Mouse (Mus musculus): ENCODE results near the gene Foxe3. TPM values are rescaled to one million over a fixed set of nuclear protein-coding genes. Genes with fewer than 3 reads are reported as not detected.
"Not testable (repeated sequence)": the region's sequence is repeated elsewhere in the genome, so short reads cannot be mapped to it uniquely, and the experiment has no call there.

Gene Foxe3
- polyA plus RNA-seq (2012; ENCODE audit: insufficient read depth, insufficient read length, low replicate concordance, missing spikeins): not detected in 2 replicates

- Histone ChIP-seq H3K4me1 (ENCODE audit: control insufficient read depth, insufficient read depth, low read length) (peaks cover 11% of the 10 kb centered on the region), H3K4me3 (ENCODE audit: insufficient read depth, low read depth, low read length) (peak within 1 kb of the TSS; percentile 34), H3K27ac (ENCODE audit: insufficient read depth, low read depth, low read length) (no peak within 1 kb of the TSS)
- 3% methylated on average over 25 of the region's 25 CpGs for WGBS
- TF ChIP-seq CTCF (IDR thresholded peaks at IDR 0.05; ENCODE audit: insufficient read depth, low read depth, low read length) (no peak), POLR2A (IDR thresholded peaks at IDR 0.05; ENCODE audit: insufficient read depth, low read depth, low read length) (no peak)
Measured at GRCm38 (mm10) chr4:114925917-114926312, at the start of gene Foxe3. Gene Foxe3 (minus strand): TSS chr4:114926013.

DNA sequence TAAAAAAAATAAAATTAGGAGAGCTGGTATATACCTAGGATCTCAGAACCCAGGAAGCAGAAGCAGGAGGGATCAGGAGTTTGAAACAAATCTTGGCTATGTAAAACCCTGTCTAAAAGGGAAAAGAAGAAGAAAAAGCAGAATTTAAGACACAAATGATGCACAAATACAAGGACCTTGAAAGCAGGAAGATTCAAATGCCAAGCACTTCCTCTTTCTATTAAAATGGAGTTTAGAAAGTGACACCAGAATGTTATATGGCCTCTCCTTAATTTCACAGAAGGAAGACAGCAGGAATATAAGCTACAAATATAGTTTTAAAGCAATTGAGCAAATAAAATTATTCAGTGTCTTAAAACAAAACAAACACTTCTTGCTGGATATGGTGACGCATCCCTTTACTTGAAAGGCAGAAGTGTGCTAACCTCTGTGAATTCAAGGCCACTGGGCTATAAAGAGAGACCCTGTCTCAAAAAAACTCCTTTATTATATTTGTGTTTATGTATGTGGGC, 47.5 kb upstream of the Foxe3 start:
- TF ChIP-seq CTCF (IDR thresholded peaks at IDR 0.05; ENCODE audit: insufficient read depth, low read depth, low read length) (no peak), POLR2A (IDR thresholded peaks at IDR 0.05; ENCODE audit: insufficient read depth, low read depth, low read length) (no peak)
- Histone ChIP-seq H3K4me3 (ENCODE audit: insufficient read depth, low read depth, low read length) (no peak overlapping the region), H3K27ac (ENCODE audit: insufficient read depth, low read depth, low read length) (no peak overlapping the region), H3K4me1 (ENCODE audit: control insufficient read depth, insufficient read depth, low read length) (no peaks in the 10 kb centered on the region)
- 83% methylated on average over 1 of the region's 1 CpGs for WGBS

DNA sequence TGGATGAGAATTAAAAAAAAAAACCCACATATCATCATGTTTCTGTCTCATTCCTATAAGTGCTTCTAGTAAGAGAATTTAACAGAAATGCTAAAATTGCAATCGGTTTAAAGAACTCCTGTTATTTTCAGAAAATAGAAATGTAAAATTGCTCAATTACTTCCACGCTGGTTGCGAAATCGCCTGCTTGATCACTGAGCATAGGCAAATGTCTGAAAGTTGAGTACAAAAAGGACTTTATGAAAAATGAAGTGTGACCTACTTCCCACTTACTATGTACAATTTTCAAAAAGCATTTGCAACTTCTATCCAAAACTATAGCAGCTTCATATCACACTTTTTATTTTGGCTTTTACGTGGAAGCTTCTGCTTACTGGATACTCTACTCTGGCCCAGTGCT, 44.9 kb upstream of the Foxe3 start:
- WGBS: 89% methylated on average over 5 of the region's 5 CpGs
- Histone ChIP-seq H3K4me3 (ENCODE audit: insufficient read depth, low read depth, low read length) (no peak overlapping the region), H3K4me1 (ENCODE audit: control insufficient read depth, insufficient read depth, low read length) (no peaks in the 10 kb centered on the region), H3K27ac (ENCODE audit: insufficient read depth, low read depth, low read length) (no peak overlapping the region)
- TF ChIP-seq POLR2A (IDR thresholded peaks at IDR 0.05; ENCODE audit: insufficient read depth, low read depth, low read length) (no peak), CTCF (IDR thresholded peaks at IDR 0.05; ENCODE audit: insufficient read depth, low read depth, low read length) (no peak)

GRCm38 (mm10) chr4:114960881-114961280, 35.1 kb upstream of the Foxe3 start:
- H3K4me3 ChIP-seq (ENCODE audit: insufficient read depth, low read depth, low read length); H3K27ac ChIP-seq (ENCODE audit: insufficient read depth, low read depth, low read length); H3K4me1 ChIP-seq (ENCODE audit: control insufficient read depth, insufficient read depth, low read length): not testable (repeated sequence)
- WGBS: 95% methylated on average over 2 of the region's 2 CpGs

DNA sequence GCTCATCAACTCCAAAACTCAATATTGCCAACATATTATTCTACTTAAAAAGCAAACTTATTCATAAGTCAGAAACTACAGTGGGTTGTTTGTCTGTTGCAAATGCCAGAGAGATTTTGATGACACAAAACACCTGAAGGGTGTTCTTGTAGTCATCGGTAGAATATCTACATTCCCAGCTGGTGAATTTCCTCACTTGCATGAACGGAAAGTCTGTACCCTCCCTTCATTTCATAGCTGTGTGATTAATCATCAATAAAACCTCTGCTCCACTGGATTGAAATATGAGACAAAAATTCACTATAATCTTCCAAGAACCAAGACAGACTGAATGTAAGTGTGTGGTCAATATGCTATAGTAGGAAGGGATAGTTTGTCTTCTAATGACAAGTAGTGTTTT, 33.7 kb upstream of the Foxe3 start:
- Histone ChIP-seq H3K4me3 (ENCODE audit: insufficient read depth, low read depth, low read length) (no peak overlapping the region), H3K27ac (ENCODE audit: insufficient read depth, low read depth, low read length) (no peak overlapping the region), H3K4me1 (ENCODE audit: control insufficient read depth, insufficient read depth, low read length) (no peaks in the 10 kb centered on the region)
- WGBS: 93% methylated on average over 2 of the region's 2 CpGs
- TF ChIP-seq POLR2A (IDR thresholded peaks at IDR 0.05; ENCODE audit: insufficient read depth, low read depth, low read length) (no peak), CTCF (IDR thresholded peaks at IDR 0.05; ENCODE audit: insufficient read depth, low read depth, low read length) (no peak)

DNA sequence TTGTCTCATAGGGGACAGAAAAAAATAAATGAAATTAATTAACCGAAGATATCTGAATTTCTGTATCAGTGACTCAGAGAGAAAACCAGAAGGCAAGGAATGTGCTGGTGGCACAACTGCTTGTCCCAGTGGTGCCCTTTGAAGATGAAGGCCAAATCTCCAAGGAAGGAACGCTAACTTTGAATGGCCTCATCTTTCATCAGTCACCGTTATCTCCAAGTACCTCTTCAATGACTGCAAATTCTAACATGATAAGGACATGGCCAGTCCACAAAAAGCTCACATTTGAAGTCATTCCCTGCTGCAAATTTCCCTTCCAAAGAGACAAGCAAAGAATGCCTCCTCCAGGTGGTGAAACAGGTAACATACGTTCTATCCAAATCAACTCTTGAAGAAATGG, 33.0 kb upstream of the Foxe3 start:
- no peak for TF ChIP-seq POLR2A (IDR thresholded peaks at IDR 0.05; ENCODE audit: insufficient read depth, low read depth, low read length)
- no peak for TF ChIP-seq CTCF (IDR thresholded peaks at IDR 0.05; ENCODE audit: insufficient read depth, low read depth, low read length)
- no peak overlapping the region for H3K4me3 ChIP-seq (ENCODE audit: insufficient read depth, low read depth, low read length)
- H3K4me1 ChIP-seq (ENCODE audit: control insufficient read depth, insufficient read depth, low read length): no peaks in the 10 kb centered on the region
- 94% methylated on average over 4 of the region's 4 CpGs for WGBS
- H3K27ac ChIP-seq (ENCODE audit: insufficient read depth, low read depth, low read length): no peak overlapping the region

DNA sequence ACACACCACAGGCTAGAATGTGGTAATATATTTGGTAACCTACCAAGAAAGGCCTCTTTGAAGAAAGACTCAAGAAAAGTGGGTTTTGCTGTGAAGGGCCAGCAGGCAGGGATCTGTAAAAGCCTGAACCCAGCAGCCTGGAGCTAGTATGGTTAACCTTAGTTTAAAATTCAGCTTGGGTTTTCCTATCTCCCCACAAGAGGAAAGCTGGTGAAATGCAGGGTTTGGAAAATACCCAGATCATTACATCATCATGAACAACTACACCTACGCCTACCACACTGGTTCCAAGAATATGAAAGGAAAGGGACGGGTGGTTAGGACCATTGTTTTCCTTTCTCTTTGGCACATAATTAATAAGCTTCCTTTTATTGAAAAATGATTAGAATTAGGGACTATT, 32.4 kb upstream of the Foxe3 start:
- H3K4me1 ChIP-seq (ENCODE audit: control insufficient read depth, insufficient read depth, low read length): no peaks in the 10 kb centered on the region
- TF ChIP-seq POLR2A (IDR thresholded peaks at IDR 0.05; ENCODE audit: insufficient read depth, low read depth, low read length) (no peak), CTCF (IDR thresholded peaks at IDR 0.05; ENCODE audit: insufficient read depth, low read depth, low read length) (no peak)
- WGBS: 61% methylated on average over 2 of the region's 2 CpGs
- H3K27ac ChIP-seq (ENCODE audit: insufficient read depth, low read depth, low read length): no peak overlapping the region
- H3K4me3 ChIP-seq (ENCODE audit: insufficient read depth, low read depth, low read length): no peak overlapping the region

- TF ChIP-seq CTCF (IDR thresholded peaks at IDR 0.05; ENCODE audit: insufficient read depth, low read depth, low read length) (no peak), POLR2A (IDR thresholded peaks at IDR 0.05; ENCODE audit: insufficient read depth, low read depth, low read length) (no peak)
- no peak overlapping the region for H3K4me3 ChIP-seq (ENCODE audit: insufficient read depth, low read depth, low read length)
- no peak overlapping the region for H3K27ac ChIP-seq (ENCODE audit: insufficient read depth, low read depth, low read length)
- no peaks in the 10 kb centered on the region for H3K4me1 ChIP-seq (ENCODE audit: control insufficient read depth, insufficient read depth, low read length)
Measured at GRCm38 (mm10) chr4:114957403-114957802, 31.6 kb upstream of the Foxe3 start.

DNA sequence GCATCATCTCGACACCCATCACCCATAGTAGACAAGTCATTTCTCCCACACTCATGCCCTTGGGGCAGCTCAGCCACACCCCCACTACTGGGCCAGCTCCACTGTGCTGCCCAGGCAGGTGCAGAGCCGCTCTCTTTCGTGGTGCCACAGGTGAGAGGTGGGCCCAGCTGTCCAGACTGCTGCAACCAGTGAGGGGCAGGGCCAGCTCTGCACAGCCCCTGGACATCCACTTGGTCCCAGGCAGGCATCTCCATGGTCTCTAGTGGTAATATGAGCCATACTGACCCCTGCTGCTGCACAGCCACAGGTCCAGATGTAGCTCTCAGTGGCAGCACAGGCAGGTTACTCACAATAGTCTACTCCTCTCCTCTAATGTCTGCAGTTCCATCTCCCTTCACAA, 27.4 kb upstream of the Foxe3 start:
- 83% methylated on average over 3 of the region's 3 CpGs for WGBS
- H3K27ac ChIP-seq (ENCODE audit: insufficient read depth, low read depth, low read length): no peak overlapping the region
- H3K4me1 ChIP-seq (ENCODE audit: control insufficient read depth, insufficient read depth, low read length): no peaks in the 10 kb centered on the region
- no peak for TF ChIP-seq CTCF (IDR thresholded peaks at IDR 0.05; ENCODE audit: insufficient read depth, low read depth, low read length)
- TF ChIP-seq POLR2A (IDR thresholded peaks at IDR 0.05; ENCODE audit: insufficient read depth, low read depth, low read length): no peak
- no peak overlapping the region for H3K4me3 ChIP-seq (ENCODE audit: insufficient read depth, low read depth, low read length)

DNA sequence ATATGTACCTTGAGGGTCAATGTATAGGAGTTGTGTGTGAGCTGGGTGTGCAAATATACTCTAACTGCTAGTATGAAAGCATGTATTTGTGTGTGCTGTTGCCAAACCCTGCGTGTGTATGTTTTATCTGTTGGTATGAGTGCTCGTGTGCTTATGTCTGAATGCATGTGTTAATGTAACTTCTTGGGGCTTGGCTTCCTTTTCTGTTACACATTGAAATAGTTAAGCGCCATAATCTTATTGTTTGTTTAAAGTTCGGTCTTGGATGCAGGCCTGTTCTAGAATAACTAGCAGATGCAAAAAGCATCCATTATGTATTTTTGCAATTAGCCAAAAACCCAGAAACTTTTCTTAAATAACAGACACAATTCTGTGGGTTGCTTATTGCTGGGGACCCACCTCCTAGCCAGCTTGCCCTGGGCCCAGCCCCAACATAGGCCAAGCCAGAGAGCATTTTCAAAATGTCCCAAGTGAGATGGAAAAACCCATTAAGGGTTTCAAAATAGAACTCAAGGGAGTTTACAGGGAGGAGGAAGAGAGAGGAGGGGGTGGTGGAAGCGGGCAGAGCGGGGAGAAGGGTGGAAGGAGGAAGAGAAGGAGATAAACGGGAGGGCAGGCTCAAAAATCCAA, 22.2 kb upstream of the Foxe3 start:
- no peak for TF ChIP-seq POLR2A (IDR thresholded peaks at IDR 0.05; ENCODE audit: insufficient read depth, low read depth, low read length)
- no peak overlapping the region for H3K27ac ChIP-seq (ENCODE audit: insufficient read depth, low read depth, low read length)
- H3K4me3 ChIP-seq (ENCODE audit: insufficient read depth, low read depth, low read length): no peak overlapping the region
- WGBS: 65% methylated on average over 7 of the region's 7 CpGs
- no peaks in the 10 kb centered on the region for H3K4me1 ChIP-seq (ENCODE audit: control insufficient read depth, insufficient read depth, low read length)
